Mouse (Mus musculus): ENCODE results near the gene Arhgap4.

The Arhgap4 gene

GRCm38 (mm10) chrX:73914827-73915703, 6.6 kb downstream of the Arhgap4 start:
- peak; percentile 69 for DNase-seq (ENCODE audit: low spot score)

- no peak for DNase-seq (ENCODE audit: low spot score)
Observed at GRCm38 (mm10) chrX:73911588-73911987, 10.1 kb downstream of the Arhgap4 start.

GRCm38 (mm10) chrX:73911156-73911555, 10.5 kb downstream of the Arhgap4 start:
- DNase-seq (ENCODE audit: low spot score), result no peak

- DNase-seq (ENCODE audit: low spot score), result no peak
Observed at GRCm38 (mm10) chrX:73910451-73910850, 11.2 kb downstream of the Arhgap4 start.

GRCm38 (mm10) chrX:73910049-73910448, 11.6 kb downstream of the Arhgap4 start:
- DNase-seq (ENCODE audit: low spot score), result no peak

GRCm38 (mm10) chrX:73897959-73898358, 23.7 kb downstream of the Arhgap4 start:
- no peak for DNase-seq (ENCODE audit: low spot score)

- no peak for DNase-seq (ENCODE audit: low spot score)
Observed at GRCm38 (mm10) chrX:73895719-73896118, 26.0 kb downstream of the Arhgap4 start, which contains the start of gene L1cam. Gene L1cam, minus strand, starts transcription at chrX:73896105.

- DNase-seq (ENCODE audit: low spot score), result no peak
Observed at GRCm38 (mm10) chrX:73892833-73893232, 28.8 kb downstream of the Arhgap4 start.

- DNase-seq (ENCODE audit: low spot score), result no peak
Observed at GRCm38 (mm10) chrX:73891551-73892152, 30.0 kb downstream of the Arhgap4 start, which contains the start of gene Avpr2. Gene Avpr2, plus strand, starts transcription at chrX:73892102.

- DNase-seq (ENCODE audit: low spot score), result no peak
Observed at GRCm38 (mm10) chrX:73881463-73881862, 40.2 kb downstream of the Arhgap4 start.

GRCm38 (mm10) chrX:73881036-73881427, 40.6 kb downstream of the Arhgap4 start:
- no peak for DNase-seq (ENCODE audit: low spot score)

- DNase-seq (ENCODE audit: low spot score), result no peak
Observed at GRCm38 (mm10) chrX:73880194-73881035, 41.3 kb downstream of the Arhgap4 start.

- no peak for DNase-seq (ENCODE audit: low spot score)
Observed at GRCm38 (mm10) chrX:73877014-73877413, 44.7 kb downstream of the Arhgap4 start.

GRCm38 (mm10) chrX:73875881-73876280, 45.8 kb downstream of the Arhgap4 start:
- no peak for DNase-seq (ENCODE audit: low spot score)

- DNase-seq (ENCODE audit: low spot score), result no peak
Observed at GRCm38 (mm10) chrX:73871956-73872355, 49.7 kb downstream of the Arhgap4 start.

GRCm38 (mm10) chrX:73871474-73871873, 50.2 kb downstream of the Arhgap4 start:
- DNase-seq (ENCODE audit: low spot score), result no peak

- DNase-seq (ENCODE audit: low spot score), result no peak
Observed at GRCm38 (mm10) chrX:73869334-73869733, 52.3 kb downstream of the Arhgap4 start.

GRCm38 (mm10) chrX:73867852-73868251, 53.8 kb downstream of the Arhgap4 start:
- DNase-seq (ENCODE audit: low spot score), result no peak

GRCm38 (mm10) chrX:73867256-73867655, 54.4 kb downstream of the Arhgap4 start:
- DNase-seq (ENCODE audit: low spot score), result no peak

- no peak for DNase-seq (ENCODE audit: low spot score)
Observed at GRCm38 (mm10) chrX:73864692-73865091, 57.0 kb downstream of the Arhgap4 start.

- no peak for DNase-seq (ENCODE audit: low spot score)
Observed at GRCm38 (mm10) chrX:73855087-73855408, 66.6 kb downstream of the Arhgap4 start.

GRCm38 (mm10) chrX:73854326-73855086, 67.2 kb downstream of the Arhgap4 start:
- DNase-seq (ENCODE audit: low spot score), result no peak
